Mouse (Mus musculus) lung, postnatal 14 days (tissue): ENCODE results near the gene Dennd5b.

Experiments used
- DNase-seq: peaks from one replicate; pipeline ENCODE4 v3.0.0; 2021

Gene Dennd5b

DNA sequence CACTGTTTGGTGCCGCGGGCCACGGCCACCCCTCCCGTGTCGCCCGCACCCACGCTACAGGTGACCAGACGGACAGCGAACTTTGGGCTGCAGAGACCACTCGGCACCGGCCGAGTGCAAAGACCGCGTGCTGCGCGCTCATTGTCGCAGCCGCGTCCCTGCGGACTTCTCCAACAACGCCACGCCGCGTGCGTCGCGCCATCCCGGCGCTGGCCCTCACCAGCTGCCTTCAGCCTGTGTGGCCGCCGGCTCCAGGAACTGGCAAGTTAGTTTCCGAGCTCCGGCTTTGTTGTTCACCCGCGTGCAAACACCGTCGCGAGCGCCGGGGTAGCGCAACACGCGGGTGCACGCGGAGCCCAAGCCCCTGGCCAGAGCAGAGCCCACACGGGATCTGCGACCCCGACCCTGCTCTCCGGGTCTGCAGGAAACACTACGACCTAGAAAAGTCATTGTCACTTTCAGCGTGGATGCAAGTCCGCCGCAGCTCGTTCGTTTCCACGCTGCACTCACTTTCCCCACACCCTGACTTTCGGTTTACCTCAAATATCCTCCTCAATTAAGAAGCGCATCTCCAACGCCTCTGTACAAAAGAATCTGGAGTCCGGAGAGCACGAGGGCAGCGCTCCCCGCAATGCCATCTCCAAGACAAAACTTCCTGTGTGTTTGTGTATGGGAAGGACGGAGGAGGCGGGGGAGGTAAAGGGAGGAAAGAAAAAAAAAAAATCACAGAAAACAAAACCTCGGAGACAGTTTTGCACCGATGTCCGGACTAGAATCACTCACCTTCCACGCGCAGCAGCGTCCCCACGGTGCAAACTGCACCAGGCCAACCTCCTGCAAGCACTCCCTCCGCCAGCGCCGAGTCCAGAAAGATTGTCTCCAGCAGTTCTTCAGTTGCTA, 155.7 kb downstream of the Dennd5b start:
- peak; percentile 32 for DNase-seq

DNA sequence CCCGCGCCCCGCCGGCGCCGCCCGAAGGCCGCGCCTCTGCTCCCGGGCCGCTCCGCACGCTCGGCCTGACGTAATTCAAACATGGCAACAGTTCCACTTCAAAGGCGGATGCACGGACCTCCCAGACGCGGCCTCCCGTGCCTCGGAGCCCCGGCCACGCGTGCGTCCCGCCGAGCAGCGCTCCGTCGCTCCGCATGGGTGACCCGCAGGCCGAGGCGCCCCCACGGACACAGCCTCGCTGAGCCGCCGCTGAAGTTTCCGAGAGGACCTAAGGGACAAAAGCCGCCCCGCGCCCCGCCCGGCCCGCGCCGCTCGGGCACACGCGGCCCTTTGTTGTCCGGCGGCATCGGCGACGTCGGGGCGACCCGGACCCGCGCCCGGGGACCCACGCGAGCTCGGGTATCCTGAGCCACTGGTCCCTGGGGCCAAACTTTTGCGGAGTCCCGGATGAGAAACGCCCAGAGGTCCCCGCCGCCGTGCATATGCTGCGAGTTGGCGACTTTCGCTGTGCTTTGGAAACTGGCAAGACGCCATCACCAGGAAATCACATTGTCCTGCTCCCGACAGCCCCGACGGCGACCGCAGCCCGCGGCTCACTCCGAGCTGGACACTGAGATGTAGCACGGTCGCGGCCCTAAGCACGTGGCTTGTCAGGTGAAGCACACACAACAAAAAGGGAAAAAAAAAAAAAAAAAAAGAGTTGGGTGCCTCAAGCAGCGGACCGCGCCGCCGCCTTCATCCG, 156.5 kb downstream of the Dennd5b start:
- DNase-seq: peak; percentile 74

DNA sequence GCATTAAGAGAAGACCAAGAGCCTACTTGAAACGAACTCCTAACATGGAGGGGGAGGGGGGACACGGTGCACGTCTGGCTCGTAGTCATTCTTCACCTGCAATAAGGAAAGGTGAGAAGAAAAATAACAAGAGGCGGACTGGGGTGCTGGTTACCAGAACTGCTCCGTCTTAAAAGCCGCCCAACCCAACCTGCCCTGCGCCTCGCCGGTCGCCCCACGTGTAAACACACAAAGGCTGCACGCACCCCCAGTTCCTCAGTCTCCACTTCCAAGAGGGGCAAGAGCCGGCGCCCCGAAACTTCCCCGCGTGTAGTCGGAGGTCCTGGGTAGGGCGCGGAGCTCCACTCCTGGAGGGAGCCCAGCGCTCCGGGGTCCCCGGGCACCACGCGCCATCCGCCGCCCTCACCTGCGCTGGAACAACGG, 157.1 kb downstream of the Dennd5b start:
- DNase-seq: no peak

DNA sequence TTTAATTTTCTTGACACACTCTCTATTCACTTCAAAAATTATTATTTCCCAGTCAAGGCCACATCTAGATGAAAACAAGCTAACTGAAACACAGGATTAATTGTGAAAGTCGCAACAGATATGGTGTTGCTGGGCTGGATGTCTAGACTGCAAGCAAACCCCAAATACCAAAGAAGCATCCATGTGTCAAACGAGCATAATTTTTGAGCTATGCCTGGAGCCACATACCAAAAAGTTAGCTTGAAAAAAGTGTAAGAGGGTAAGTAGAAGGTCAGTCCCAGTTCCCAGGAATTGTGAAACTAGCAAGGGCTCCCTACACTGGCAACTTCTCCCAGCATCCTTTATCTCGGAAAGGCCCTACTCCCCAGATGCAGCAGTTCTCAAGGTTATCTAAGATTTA, 157.8 kb downstream of the Dennd5b start:
- DNase-seq: no peak

DNA sequence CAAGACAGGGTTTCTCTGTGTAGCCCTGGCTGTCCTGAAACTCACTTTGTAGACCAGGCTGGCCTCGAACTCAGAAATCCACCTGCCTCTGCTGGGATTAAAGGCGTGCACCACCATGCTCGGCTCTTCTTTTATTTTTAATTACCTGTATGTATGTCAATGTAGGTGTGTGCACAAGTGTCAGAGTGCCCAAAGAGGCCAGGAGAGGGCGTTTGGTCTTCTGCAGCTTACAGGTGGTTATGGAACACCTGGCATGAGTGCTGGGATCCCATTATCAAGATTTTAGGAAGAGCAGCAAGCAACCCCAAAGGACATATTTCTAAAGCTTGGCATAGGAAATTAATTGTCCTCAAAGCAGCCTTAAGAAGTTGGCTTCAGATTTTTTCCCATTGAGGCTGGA, 159.1 kb downstream of the Dennd5b start:
- DNase-seq: no peak

DNA sequence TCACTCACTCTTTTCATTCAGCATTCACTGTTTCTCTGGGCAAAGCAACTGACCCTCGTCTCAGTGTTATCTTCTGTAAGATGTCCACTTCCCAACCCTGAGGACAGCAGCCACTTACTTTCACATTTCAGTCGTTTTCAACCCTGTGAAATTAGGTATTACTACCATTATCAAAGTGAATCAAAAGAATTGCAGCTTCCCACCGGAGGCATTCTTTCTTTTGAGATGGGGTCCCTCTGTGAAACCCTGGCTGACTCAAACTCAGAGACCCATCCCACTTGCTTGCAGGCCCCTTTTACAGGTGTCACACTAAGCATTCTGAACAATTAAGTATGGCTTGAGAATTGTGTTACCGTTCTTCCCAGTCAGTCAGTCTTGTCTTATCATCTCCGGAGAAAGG, 159.6 kb downstream of the Dennd5b start:
- no peak for DNase-seq

DNA sequence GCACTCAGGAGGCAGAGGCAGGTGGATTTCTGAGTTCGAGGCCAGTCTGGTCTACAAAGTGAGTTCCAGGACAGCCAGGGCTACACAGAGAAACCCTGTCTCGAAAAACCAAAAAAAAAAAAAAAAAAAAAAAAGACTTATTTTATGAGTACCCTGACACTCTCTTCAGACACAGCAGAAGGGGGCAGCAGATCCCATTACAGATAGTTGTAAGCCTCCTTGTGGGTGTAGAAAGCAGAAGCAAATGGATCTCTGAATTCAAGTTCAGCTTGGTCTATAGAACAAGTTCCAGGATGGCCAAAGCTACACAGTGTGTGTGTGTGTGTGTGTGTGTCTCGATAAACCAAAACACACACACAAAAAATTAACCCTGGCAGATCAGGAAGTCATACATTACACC, 161.1 kb downstream of the Dennd5b start:
- DNase-seq: peak; percentile 16
